Mouse (Mus musculus): Measurements from ENCODE around the gene Wbp4.
"Not testable (repeated sequence)": the region's sequence is repeated elsewhere in the genome, so short reads cannot be mapped to it uniquely, and the experiment has no call there.

Wbp4 gene

GRCm38 (mm10) chr14:79481339-79482151 is at the start of gene Wbp4:
TSS of gene Wbp4 (minus strand) at chr14:79481520.
- DNase-seq (ENCODE audit: low read depth, low spot score) = peak; percentile 89

- no peak for DNase-seq (ENCODE audit: low read depth, low spot score)
Measured at GRCm38 (mm10) chr14:79530761-79531160, 49.4 kb upstream of the Wbp4 start.

GRCm38 (mm10) chr14:79529581-79530554 is 48.5 kb upstream of the Wbp4 start:
- DNase-seq (ENCODE audit: low read depth, low spot score) = no peak

GRCm38 (mm10) chr14:79527704-79528103 is 46.4 kb upstream of the Wbp4 start:
- no peak for DNase-seq (ENCODE audit: low read depth, low spot score)

- DNase-seq (ENCODE audit: low read depth, low spot score) = not testable (repeated sequence)
Measured at GRCm38 (mm10) chr14:79526106-79526505, 44.8 kb upstream of the Wbp4 start.

GRCm38 (mm10) chr14:79522387-79522786 is 41.1 kb upstream of the Wbp4 start:
- no peak for DNase-seq (ENCODE audit: low read depth, low spot score)

- no peak for DNase-seq (ENCODE audit: low read depth, low spot score)
Measured at GRCm38 (mm10) chr14:79521471-79522117, 40.3 kb upstream of the Wbp4 start.

GRCm38 (mm10) chr14:79521056-79521455 is 39.7 kb upstream of the Wbp4 start:
- no peak for DNase-seq (ENCODE audit: low read depth, low spot score)

GRCm38 (mm10) chr14:79520612-79521011 is 39.3 kb upstream of the Wbp4 start:
- DNase-seq (ENCODE audit: low read depth, low spot score) = no peak

GRCm38 (mm10) chr14:79519663-79519975 is 38.3 kb upstream of the Wbp4 start:
- no peak for DNase-seq (ENCODE audit: low read depth, low spot score)

GRCm38 (mm10) chr14:79518761-79519662 is 37.7 kb upstream of the Wbp4 start:
- DNase-seq (ENCODE audit: low read depth, low spot score) = no peak

GRCm38 (mm10) chr14:79518123-79518522 is 36.8 kb upstream of the Wbp4 start:
- no peak for DNase-seq (ENCODE audit: low read depth, low spot score)

- no peak for DNase-seq (ENCODE audit: low read depth, low spot score)
Measured at GRCm38 (mm10) chr14:79517185-79517740, 35.9 kb upstream of the Wbp4 start.

- no peak for DNase-seq (ENCODE audit: low read depth, low spot score)
Measured at GRCm38 (mm10) chr14:79516751-79517150, 35.4 kb upstream of the Wbp4 start.

- DNase-seq (ENCODE audit: low read depth, low spot score) = no peak
Measured at GRCm38 (mm10) chr14:79516243-79516610, 34.9 kb upstream of the Wbp4 start.

- no peak for DNase-seq (ENCODE audit: low read depth, low spot score)
Measured at GRCm38 (mm10) chr14:79515511-79516242, 34.4 kb upstream of the Wbp4 start.

GRCm38 (mm10) chr14:79515100-79515499 is 33.8 kb upstream of the Wbp4 start:
- no peak for DNase-seq (ENCODE audit: low read depth, low spot score)

- DNase-seq (ENCODE audit: low read depth, low spot score) = no peak
Measured at GRCm38 (mm10) chr14:79513951-79514350, 32.6 kb upstream of the Wbp4 start.

GRCm38 (mm10) chr14:79511521-79511920 is 30.2 kb upstream of the Wbp4 start:
- DNase-seq (ENCODE audit: low read depth, low spot score) = no peak

- DNase-seq (ENCODE audit: low read depth, low spot score) = no peak
Measured at GRCm38 (mm10) chr14:79508662-79509305, 27.5 kb upstream of the Wbp4 start.

All from retina, postnatal 7 days (tissue).